Mouse (Mus musculus) MEL (cell line): ENCODE data around the gene Gm45021. TPM values are rescaled to one million over a fixed set of nuclear protein-coding genes. Genes with fewer than 3 reads are reported as not detected.

ENCODE experiments used
- DNase-seq: peaks from one replicate; pipeline ENCODE4 v3.0.0; 2011; ENCODE audit warnings: low read depth, low spot score
- H3K27ac ChIP-seq: 2 replicates; pipeline ENCODE4 v1.5.1; 2012; ENCODE audit warnings: low read depth, mild to moderate bottlenecking, control low read depth, low read length, moderate library complexity; ENCODE audit not compliant: control insufficient read depth
- H3K27me3 ChIP-seq, 2 experiments: fragments of 150-350 bp in 1 of 2; sonication (generic) in 1 of 2; 2 replicates each; pipeline ENCODE4 v1.6.1; 2012; ENCODE audit warnings: low read length in 2 of 2, mild to moderate bottlenecking in 2 of 2, improper control_type of control experiment in 1 of 2, moderate library complexity in 1 of 2; ENCODE audit not compliant: insufficient read depth in 2 of 2, control insufficient read depth in 1 of 2
- H3K36me3 ChIP-seq, 2 experiments: 2 replicates each; pipeline ENCODE4 v1.6.1; 2012 to 2014; ENCODE audit warnings: low read length in 2 of 2, improper control_type of control experiment in 1 of 2, inconsistent platforms in 1 of 2, mild to moderate bottlenecking in 1 of 2; ENCODE audit not compliant: insufficient read depth in 2 of 2, control insufficient read depth in 1 of 2
- H3K4me1 ChIP-seq, 2 experiments: fragments of 150-350 bp in 1 of 2; sonication (generic) in 1 of 2; 2 replicates each; pipeline ENCODE4 v1.6.1; 2012; ENCODE audit warnings: low read length in 2 of 2, improper control_type of control experiment in 1 of 2, mild to moderate bottlenecking in 1 of 2; ENCODE audit not compliant: insufficient read depth in 2 of 2, control insufficient read depth in 1 of 2
- H3K4me3 ChIP-seq, 2 experiments: fragments of 150-350 bp in 1 of 2; sonication (generic) in 1 of 2; 2 replicates each; pipeline ENCODE4 v1.5.1; 2012; ENCODE audit warnings: low read depth in 2 of 2, low read length in 2 of 2, mild to moderate bottlenecking in 2 of 2, moderate library complexity in 2 of 2, control low read depth in 1 of 2, improper control_type of control experiment in 1 of 2; ENCODE audit not compliant: control insufficient read depth in 1 of 2, insufficient read depth in 1 of 2
- H3K79me2 ChIP-seq: 2 replicates; pipeline ENCODE4 v1.6.1; 2012; ENCODE audit warnings: mild to moderate bottlenecking, low read length, moderate library complexity; ENCODE audit not compliant: control insufficient read depth, poor library complexity, insufficient read depth
- H3K9ac ChIP-seq: 2 replicates; pipeline ENCODE4 v1.6.1; 2012; ENCODE audit warnings: low read depth, mild to moderate bottlenecking, control low read depth, low read length, moderate library complexity; ENCODE audit not compliant: control insufficient read depth, poor library complexity, severe bottlenecking
- H3K9me3 ChIP-seq: fragments of 150-350 bp; sonication (generic); replicated peaks from 2 replicates; pipeline ENCODE4 v1.6.1; 2012; ENCODE audit warnings: mild to moderate bottlenecking, low read length, improper control_type of control experiment, moderate library complexity; ENCODE audit not compliant: insufficient read depth
- BHLHE40 ChIP-seq: IDR thresholded peaks from 2 replicates; pipeline ENCODE4 v1.6.1; 2012; ENCODE audit warnings: low read depth, mild to moderate bottlenecking, inconsistent platforms, low read length, improper control_type of control experiment, borderline replicate concordance
- CTCF ChIP-seq, 3 experiments: IDR thresholded peaks in 2 of 3; conservative IDR thresholded peaks in 1 of 3; 2 replicates each; pipeline ENCODE4 v1.5.1; 2011 to 2012; ENCODE audit warnings: low read length in 3 of 3, low read depth in 2 of 3, mild to moderate bottlenecking in 2 of 3, improper control_type of control experiment in 1 of 3, inconsistent platforms in 1 of 3, mixed read lengths in 1 of 3, moderate library complexity in 1 of 3; ENCODE audit not compliant: control insufficient read depth in 1 of 3, insufficient read depth in 1 of 3, poor library complexity in 1 of 3, severe bottlenecking in 1 of 3
- E2F4 ChIP-seq: IDR thresholded peaks from 2 replicates; pipeline ENCODE4 v1.6.1; 2011; ENCODE audit warnings: low read depth, low read length, improper control_type of control experiment, borderline replicate concordance
- ELF1 ChIP-seq: IDR thresholded peaks from 2 replicates; pipeline ENCODE4 v1.6.1; 2014; ENCODE audit warnings: low read depth, mild to moderate bottlenecking, inconsistent platforms, low read length, improper control_type of control experiment, moderate library complexity
- GABPA ChIP-seq: IDR thresholded peaks from 2 replicates; pipeline ENCODE4 v1.6.1; 2012; ENCODE audit warnings: low read depth, mild to moderate bottlenecking, inconsistent platforms, low read length, improper control_type of control experiment, moderate library complexity
- HCFC1 ChIP-seq: IDR thresholded peaks from 2 replicates; pipeline ENCODE4 v1.6.1; 2012; ENCODE audit warnings: low read depth, mild to moderate bottlenecking, inconsistent platforms, low read length, improper control_type of control experiment, moderate library complexity
- MAX ChIP-seq: IDR thresholded peaks from 2 replicates; pipeline ENCODE4 v1.6.1; 2011; ENCODE audit warnings: low read length, improper control_type of control experiment
- MAZ ChIP-seq: IDR thresholded peaks from 2 replicates; pipeline ENCODE4 v1.6.1; 2012; ENCODE audit warnings: low read depth, mild to moderate bottlenecking, inconsistent platforms, low read length, improper control_type of control experiment
- MEF2A ChIP-seq: IDR thresholded peaks from 2 replicates; pipeline ENCODE4 v1.6.1; 2014; ENCODE audit warnings: low read depth, mild to moderate bottlenecking, inconsistent platforms, low read length, improper control_type of control experiment; ENCODE audit not compliant: poor library complexity, insufficient replicate concordance, severe bottlenecking; ENCODE audit errors: extremely low read depth
- MYC ChIP-seq: IDR thresholded peaks from 2 replicates; pipeline ENCODE4 v1.6.1; 2011; ENCODE audit warnings: low read depth, mild to moderate bottlenecking, low read length, improper control_type of control experiment, moderate library complexity
- POLR2A ChIP-seq, 2 experiments: IDR thresholded peaks; 2 replicates each; pipeline ENCODE4 v1.6.1; 2011 to 2012; ENCODE audit warnings: low read length in 2 of 2, mild to moderate bottlenecking in 2 of 2, control low read depth in 1 of 2, improper control_type of control experiment in 1 of 2, low read depth in 1 of 2, moderate library complexity in 1 of 2; ENCODE audit not compliant: control insufficient read depth in 1 of 2, insufficient read depth in 1 of 2, poor library complexity in 1 of 2
- POLR2AphosphoS5 ChIP-seq: IDR thresholded peaks from 2 replicates; pipeline ENCODE4 v1.6.1; 2012; ENCODE audit warnings: low read depth, borderline replicate concordance, mild to moderate bottlenecking, inconsistent platforms, low read length, moderate library complexity, mixed read lengths
- RCOR1 ChIP-seq: IDR thresholded peaks from 2 replicates; pipeline ENCODE4 v1.6.1; 2012; ENCODE audit warnings: low read depth, mild to moderate bottlenecking, inconsistent platforms, low read length, improper control_type of control experiment
- SIN3A ChIP-seq: IDR thresholded peaks from 2 replicates; pipeline ENCODE4 v1.6.1; 2012; ENCODE audit warnings: low read length, improper control_type of control experiment, inconsistent platforms
- TAL1 ChIP-seq: IDR thresholded peaks from 2 replicates; pipeline ENCODE4 v1.6.1; 2012; ENCODE audit warnings: mild to moderate bottlenecking, inconsistent platforms, low read length, moderate library complexity, mixed read lengths
- TBP ChIP-seq: IDR thresholded peaks from 2 replicates; pipeline ENCODE4 v1.8.0; 2011; ENCODE audit warnings: low read depth, low read length, improper control_type of control experiment
- TCF12 ChIP-seq: IDR thresholded peaks from 2 replicates; pipeline ENCODE4 v1.6.1; 2014; ENCODE audit warnings: low read depth, mild to moderate bottlenecking, inconsistent platforms, low read length, improper control_type of control experiment, moderate library complexity
- USF1 ChIP-seq: IDR thresholded peaks from 2 replicates; pipeline ENCODE4 v1.6.1; 2014; ENCODE audit warnings: low read depth, mild to moderate bottlenecking, inconsistent platforms, low read length, improper control_type of control experiment, moderate library complexity
- USF2 ChIP-seq, 2 experiments: IDR thresholded peaks; 2 replicates each; pipeline ENCODE4 v1.6.1; 2011 to 2012; ENCODE audit warnings: improper control_type of control experiment in 2 of 2, low read length in 2 of 2, borderline replicate concordance in 1 of 2, inconsistent platforms in 1 of 2, low read depth in 1 of 2, mild to moderate bottlenecking in 1 of 2; ENCODE audit not compliant: insufficient read depth in 1 of 2
- ZKSCAN1 ChIP-seq: IDR thresholded peaks from 2 replicates; pipeline ENCODE4 v1.6.1; 2012; ENCODE audit warnings: low read depth, mild to moderate bottlenecking, inconsistent platforms, low read length, improper control_type of control experiment, moderate library complexity
- ZMIZ1 ChIP-seq: IDR thresholded peaks from 2 replicates; pipeline ENCODE4 v1.6.1; 2012; ENCODE audit warnings: low read depth, mild to moderate bottlenecking, inconsistent platforms, low read length, improper control_type of control experiment, moderate library complexity
- polyA plus RNA-seq, 2 experiments: library from polyadenylated mRNA; stranded (reverse) in 1 of 2; unstranded in 1 of 2; fragments of >175 nt in 1 of 2; fragments of >200 nt in 1 of 2; gene quantifications; 2 replicates each; pipeline versions ENCODE4 v1.2.1 to v1.2.4; 2012; ENCODE audit warnings: low replicate concordance in 2 of 2, low read depth in 1 of 2; ENCODE audit not compliant: insufficient read length in 2 of 2, insufficient read depth in 1 of 2, missing spikeins in 1 of 2
- total RNA-seq: library from RNA; depleted of rRNA; stranded (reverse); fragments of 300-350 nt; gene quantifications from 2 replicates; pipeline ENCODE4 v1.2.3, GENCODE M21; 2012

The Gm45021 gene
- total and polyA plus RNA-seq, 3 experiments, result not detected

- no peaks in the 10 kb centered on the region for H3K79me2 ChIP-seq
- DNase-seq, result no peak
- no peaks in the 10 kb centered on the region for H3K4me1 ChIP-seq
- H3K9me3 ChIP-seq, result no peaks in the 10 kb centered on the region
- H3K27me3 ChIP-seq, result no peaks in the 10 kb centered on the region
- no peak overlapping the region for H3K4me3 ChIP-seq
- H3K27ac ChIP-seq, result no peak overlapping the region
- no peaks in the 10 kb centered on the region for H3K36me3 ChIP-seq
- H3K9ac ChIP-seq, result no peak overlapping the region
- TF ChIP-seq MAX, result no peak
- TF ChIP-seq BHLHE40, result no peak
- TF ChIP-seq ZKSCAN1, result no peak
- no peak for TF ChIP-seq MEF2A
- no peak for TF ChIP-seq RCOR1
- no peak for TF ChIP-seq SIN3A
- TF ChIP-seq ELF1, result no peak
- TF ChIP-seq TCF12, result no peak
- no peak for TF ChIP-seq HCFC1
- no peak for TF ChIP-seq ZMIZ1
- no peak for TF ChIP-seq POLR2AphosphoS5
- TF ChIP-seq TBP, result no peak
- no peak for TF ChIP-seq USF1
- TF ChIP-seq, all 39 proteins: peak for 0
Measured at GRCm38 (mm10) chr6:48610657-48611056, 21.2 kb downstream of the Gm45021 start.

- H3K27ac ChIP-seq, result no peak overlapping the region
- no peaks in the 10 kb centered on the region for H3K79me2 ChIP-seq
- H3K9ac ChIP-seq, result no peak overlapping the region
- H3K4me1 ChIP-seq, result no peaks in the 10 kb centered on the region
- H3K4me3 ChIP-seq, result no peak overlapping the region
- no peaks in the 10 kb centered on the region for H3K27me3 ChIP-seq
- H3K9me3 ChIP-seq, result no peaks in the 10 kb centered on the region
- no peaks in the 10 kb centered on the region for H3K36me3 ChIP-seq
- no peak for DNase-seq
- TF ChIP-seq CTCF (IDR thresholded peaks at IDR 0.05 in 2 of 3, conservative IDR thresholded peaks at IDR 0.05 in 1 of 3; ENCODE audit: control insufficient read depth in 1 of 3, insufficient read depth in 1 of 3, low read depth in 2 of 3, low read length in 3 of 3, poor library complexity in 1 of 3, severe bottlenecking in 1 of 3) (no peak), POLR2A (IDR thresholded peaks at IDR 0.05; ENCODE audit: control insufficient read depth in 1 of 2, insufficient read depth in 1 of 2, low read depth in 1 of 2, low read length in 2 of 2, poor library complexity in 1 of 2) (no peak), TAL1 (no peak), HCFC1 (no peak), RCOR1 (no peak), USF2 (IDR thresholded peaks at IDR 0.05; ENCODE audit: borderline replicate concordance in 1 of 2, insufficient read depth in 1 of 2, low read depth in 1 of 2, low read length in 2 of 2) (no peak), MYC (no peak), ZKSCAN1 (no peak), POLR2AphosphoS5 (no peak), GABPA (no peak), MAZ (no peak), E2F4 (no peak), USF1 (no peak), BHLHE40 (no peak)
- TF ChIP-seq, all 39 proteins: peak for 0
Measured at GRCm38 (mm10) chr6:48613464-48613863, 24.1 kb downstream of the Gm45021 start.
